Mouse (Mus musculus): Measurements from ENCODE around the gene Mlf1. TPM values are rescaled to one million over a fixed set of nuclear protein-coding genes. Genes with fewer than 3 reads are reported as not detected.

Gene Mlf1
- polyA plus RNA-seq, 1 experiment from 2014 or later = 361 TPM

GRCm38 (mm10) chr3:67352128-67352762, 21.7 kb upstream of the Mlf1 start:
- Histone ChIP-seq H3K36me3 (ENCODE audit: control insufficient read depth, insufficient read depth, low read length) (0 out of 2 replicates have a peak, but pooled peaks cover 2% of the 10 kb centered on the region), H3K9me3 (ENCODE audit: control insufficient read depth, low read length) (0 out of 2 replicates have a peak, but pooled peaks cover under 1% of the 10 kb centered on the region), H3K4me2 (ENCODE audit: low read length) (no peak overlapping the region), H3K4me3 (ENCODE audit: control insufficient read depth in 1 of 2, insufficient read depth in 1 of 2, low read depth in 1 of 2, low read length in 2 of 2) (no peak overlapping the region), H3K27me3 (ENCODE audit: control insufficient read depth, insufficient read depth, low read length) (no peaks in the 10 kb centered on the region), H3K4me1 (ENCODE audit: control insufficient read depth in 2 of 2, insufficient read depth in 2 of 2, low read length in 2 of 2) (no peaks in the 10 kb centered on the region), H3K27ac (replicated peaks in 1 of 2; ENCODE audit: control insufficient read depth in 1 of 2, insufficient read depth in 1 of 2, low read depth in 2 of 2, low read length in 2 of 2) (no peak overlapping the region), H3K9ac (ENCODE audit: low read length) (no peak overlapping the region)
- 20% methylated on average over 4 of the region's 5 CpGs for WGBS
- ATAC-seq (ENCODE audit: insufficient number of reproducible peaks, insufficient read depth, low FRiP score, low read depth) = no peak

DNA sequence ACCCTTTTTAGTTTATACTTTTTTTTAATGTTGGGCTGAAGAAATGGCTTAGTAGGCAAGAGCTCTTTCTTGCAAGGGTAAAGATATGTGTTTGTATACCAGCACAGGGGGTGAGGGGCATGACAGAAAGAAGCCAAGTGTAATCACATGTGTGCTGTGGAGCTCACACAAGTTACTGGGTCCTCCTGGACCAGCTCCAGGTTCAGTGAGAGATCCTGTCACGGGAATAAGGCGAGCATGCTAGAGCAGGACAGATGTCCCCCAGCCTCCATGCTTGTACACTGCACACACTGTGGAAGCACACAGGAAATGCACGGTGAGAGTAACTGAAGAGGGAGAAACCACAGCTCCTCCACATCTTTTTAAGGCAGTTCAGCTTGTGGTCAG, 21.1 kb upstream of the Mlf1 start:
- whole genome bisulfite sequencing = 83% methylated on average over 3 of the region's 3 CpGs
- no peak overlapping the region for H3K4me2 ChIP-seq (ENCODE audit: low read length)
- H3K4me1 ChIP-seq (ENCODE audit: control insufficient read depth in 2 of 2, insufficient read depth in 2 of 2, low read length in 2 of 2) = no peaks in the 10 kb centered on the region
- ATAC-seq (ENCODE audit: insufficient number of reproducible peaks, insufficient read depth, low FRiP score, low read depth) = no peak
- H3K27ac ChIP-seq (replicated peaks in 1 of 2; ENCODE audit: control insufficient read depth in 1 of 2, insufficient read depth in 1 of 2, low read depth in 2 of 2, low read length in 2 of 2) = no peak overlapping the region
- H3K36me3 ChIP-seq (ENCODE audit: control insufficient read depth, insufficient read depth, low read length) = 0 out of 2 replicates have a peak, but pooled peaks cover 3% of the 10 kb centered on the region
- H3K9ac ChIP-seq (ENCODE audit: low read length) = no peak overlapping the region
- H3K9me3 ChIP-seq (ENCODE audit: control insufficient read depth, low read length) = peaks cover 4% of the 10 kb centered on the region; the same call in 1 of the 2 replicates
- no peak overlapping the region for H3K4me3 ChIP-seq (ENCODE audit: control insufficient read depth in 1 of 2, insufficient read depth in 1 of 2, low read depth in 1 of 2, low read length in 2 of 2)
- no peaks in the 10 kb centered on the region for H3K27me3 ChIP-seq (ENCODE audit: control insufficient read depth, insufficient read depth, low read length)

- no peak for ATAC-seq (ENCODE audit: insufficient number of reproducible peaks, insufficient read depth, low FRiP score, low read depth)
- Histone ChIP-seq H3K9me3 (ENCODE audit: control insufficient read depth, low read length) (peaks cover 4% of the 10 kb centered on the region; the same call in 1 of the 2 replicates), H3K4me1 (ENCODE audit: control insufficient read depth in 2 of 2, insufficient read depth in 2 of 2, low read length in 2 of 2) (no peaks in the 10 kb centered on the region), H3K9ac (ENCODE audit: low read length) (no peak overlapping the region), H3K27me3 (ENCODE audit: control insufficient read depth, insufficient read depth, low read length) (no peaks in the 10 kb centered on the region), H3K4me3 (ENCODE audit: control insufficient read depth in 1 of 2, insufficient read depth in 1 of 2, low read depth in 1 of 2, low read length in 2 of 2) (no peak overlapping the region), H3K27ac (replicated peaks in 1 of 2; ENCODE audit: control insufficient read depth in 1 of 2, insufficient read depth in 1 of 2, low read depth in 2 of 2, low read length in 2 of 2) (no peak overlapping the region), H3K4me2 (ENCODE audit: low read length) (no peak overlapping the region), H3K36me3 (ENCODE audit: control insufficient read depth, insufficient read depth, low read length) (0 out of 2 replicates have a peak, but pooled peaks cover 3% of the 10 kb centered on the region)
- 88% methylated on average over 7 of the region's 7 CpGs for WGBS
Measured at GRCm38 (mm10) chr3:67358376-67358775, 15.5 kb upstream of the Mlf1 start.

GRCm38 (mm10) chr3:67366087-67366892, 7.6 kb upstream of the Mlf1 start:
- H3K27ac ChIP-seq (replicated peaks in 1 of 2; ENCODE audit: control insufficient read depth in 1 of 2, insufficient read depth in 1 of 2, low read depth in 2 of 2, low read length in 2 of 2) = no peak overlapping the region
- no peaks in the 10 kb centered on the region for H3K9me3 ChIP-seq (ENCODE audit: control insufficient read depth, low read length)
- H3K4me3 ChIP-seq (ENCODE audit: control insufficient read depth in 1 of 2, insufficient read depth in 1 of 2, low read depth in 1 of 2, low read length in 2 of 2) = no peak overlapping the region
- ATAC-seq (ENCODE audit: insufficient number of reproducible peaks, insufficient read depth, low FRiP score, low read depth) = no peak
- 69% methylated on average over 4 of the region's 4 CpGs for WGBS
- no peaks in the 10 kb centered on the region for H3K27me3 ChIP-seq (ENCODE audit: control insufficient read depth, insufficient read depth, low read length)
- H3K9ac ChIP-seq (ENCODE audit: low read length) = no peak overlapping the region
- peaks cover 7 to 22% of the 10 kb centered on the region in 2 experiments for H3K4me1 ChIP-seq (ENCODE audit: control insufficient read depth in 2 of 2, insufficient read depth in 2 of 2, low read length in 2 of 2)
- no peaks in the 10 kb centered on the region for H3K36me3 ChIP-seq (ENCODE audit: control insufficient read depth, insufficient read depth, low read length)
- H3K4me2 ChIP-seq (ENCODE audit: low read length) = no peak overlapping the region

DNA sequence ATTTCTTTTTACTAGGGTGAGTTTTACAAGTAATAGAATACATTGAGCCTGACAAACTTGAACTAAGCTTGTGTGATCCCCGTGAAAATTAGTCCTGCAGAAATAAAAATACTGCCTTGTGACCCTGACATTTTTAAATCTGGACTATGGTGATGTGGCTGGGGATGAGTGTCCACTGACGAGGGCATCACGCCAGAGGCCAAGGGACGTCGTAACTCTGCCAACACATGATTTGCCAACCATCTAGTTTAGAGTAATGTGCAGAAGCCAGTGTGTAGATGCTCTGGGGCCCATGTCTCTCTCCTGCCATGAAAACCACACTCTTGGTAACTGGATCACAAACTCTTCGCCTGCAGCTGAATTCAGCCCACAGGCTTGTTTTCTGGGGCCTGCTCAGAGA, 6.4 kb upstream of the Mlf1 start:
- no peak overlapping the region for H3K4me3 ChIP-seq (ENCODE audit: control insufficient read depth in 1 of 2, insufficient read depth in 1 of 2, low read depth in 1 of 2, low read length in 2 of 2)
- H3K36me3 ChIP-seq (ENCODE audit: control insufficient read depth, insufficient read depth, low read length) = no peaks in the 10 kb centered on the region
- 76% methylated on average over 6 of the region's 6 CpGs for WGBS
- H3K4me1 ChIP-seq (ENCODE audit: control insufficient read depth in 2 of 2, insufficient read depth in 2 of 2, low read length in 2 of 2) = peaks cover 11 to 34% of the 10 kb centered on the region in 2 experiments
- no peak overlapping the region for H3K4me2 ChIP-seq (ENCODE audit: low read length)
- no peak overlapping the region for H3K27ac ChIP-seq (replicated peaks in 1 of 2; ENCODE audit: control insufficient read depth in 1 of 2, insufficient read depth in 1 of 2, low read depth in 2 of 2, low read length in 2 of 2)
- no peak overlapping the region for H3K9ac ChIP-seq (ENCODE audit: low read length)
- H3K27me3 ChIP-seq (ENCODE audit: control insufficient read depth, insufficient read depth, low read length) = no peaks in the 10 kb centered on the region
- ATAC-seq (ENCODE audit: insufficient number of reproducible peaks, insufficient read depth, low FRiP score, low read depth) = no peak
- H3K9me3 ChIP-seq (ENCODE audit: control insufficient read depth, low read length) = no peaks in the 10 kb centered on the region

GRCm38 (mm10) chr3:67369407-67370079, 4.4 kb upstream of the Mlf1 start:
- Histone ChIP-seq H3K36me3 (ENCODE audit: control insufficient read depth, insufficient read depth, low read length) (no peaks in the 10 kb centered on the region), H3K27ac (replicated peaks in 1 of 2; ENCODE audit: control insufficient read depth in 1 of 2, insufficient read depth in 1 of 2, low read depth in 2 of 2, low read length in 2 of 2) (peak overlapping the region; percentile 70), H3K27me3 (ENCODE audit: control insufficient read depth, insufficient read depth, low read length) (no peaks in the 10 kb centered on the region), H3K4me2 (ENCODE audit: low read length) (peak overlapping the region; percentile 40; the same call in 1 of the 2 replicates), H3K4me3 (ENCODE audit: control insufficient read depth in 1 of 2, insufficient read depth in 1 of 2, low read depth in 1 of 2, low read length in 2 of 2) (no peak overlapping the region), H3K9me3 (ENCODE audit: control insufficient read depth, low read length) (no peaks in the 10 kb centered on the region), H3K4me1 (ENCODE audit: control insufficient read depth in 2 of 2, insufficient read depth in 2 of 2, low read length in 2 of 2) (peaks cover 17 to 46% of the 10 kb centered on the region in 2 experiments), H3K9ac (ENCODE audit: low read length) (no peak overlapping the region)
- WGBS = 40% methylated on average over 5 of the region's 5 CpGs
- ATAC-seq (ENCODE audit: insufficient number of reproducible peaks, insufficient read depth, low FRiP score, low read depth) = no peak

DNA sequence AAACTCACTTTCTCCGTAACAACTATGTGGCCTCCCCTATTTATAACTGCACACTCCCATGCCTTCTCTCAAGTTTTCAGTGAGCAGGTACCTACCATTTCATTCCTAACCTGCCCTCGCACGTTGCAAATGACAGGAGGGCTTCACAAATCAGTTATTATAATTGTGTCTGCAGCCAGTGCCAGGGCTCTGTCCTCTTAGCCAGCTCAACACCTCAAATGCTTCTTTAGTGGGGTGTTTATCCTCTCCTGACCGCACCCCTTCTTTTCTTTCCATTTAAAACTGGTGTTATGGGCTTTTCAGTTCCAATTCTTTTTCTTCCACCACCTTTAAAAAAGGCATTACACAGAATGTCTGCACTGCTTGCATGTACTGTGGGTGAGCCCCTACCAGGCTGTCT, 1.7 kb upstream of the Mlf1 start:
- H3K4me1 ChIP-seq (ENCODE audit: control insufficient read depth in 2 of 2, insufficient read depth in 2 of 2, low read length in 2 of 2) = peaks cover 18 to 48% of the 10 kb centered on the region in 2 experiments
- 0 out of 4 replicates have a peak overlapping the region, but pooled peaks of 1 of the 2 experiments have one; percentile 11 for H3K4me3 ChIP-seq (ENCODE audit: control insufficient read depth in 1 of 2, insufficient read depth in 1 of 2, low read depth in 1 of 2, low read length in 2 of 2)
- 32% methylated on average over 4 of the region's 4 CpGs for WGBS

More for the DNA sequence above, 1.7 kb upstream of the Mlf1 start:
- Histone ChIP-seq H3K36me3 (ENCODE audit: control insufficient read depth, insufficient read depth, low read length) (no peaks in the 10 kb centered on the region), H3K9me3 (ENCODE audit: control insufficient read depth, low read length) (no peaks in the 10 kb centered on the region), H3K27me3 (ENCODE audit: control insufficient read depth, insufficient read depth, low read length) (no peaks in the 10 kb centered on the region), H3K9ac (ENCODE audit: low read length) (peak overlapping the region; percentile 51; the same call in 1 of the 2 replicates), H3K27ac (replicated peaks in 1 of 2; ENCODE audit: control insufficient read depth in 1 of 2, insufficient read depth in 1 of 2, low read depth in 2 of 2, low read length in 2 of 2) (peak overlapping the region; percentile 92 to 94), H3K4me2 (ENCODE audit: low read length) (peak overlapping the region; percentile 76)
- ATAC-seq (ENCODE audit: insufficient number of reproducible peaks, insufficient read depth, low FRiP score, low read depth) = no peak

All from heart, embryonic 14.5 days (tissue).